Mouse (Mus musculus): Measurements from ENCODE around the gene Kctd15. TPM values are rescaled to one million over a fixed set of nuclear protein-coding genes. Genes with fewer than 3 reads are reported as not detected.

The Kctd15 gene
- 3.1 and 3.5 TPM in 2 replicates for polyA plus RNA-seq (2015; fragmentation: Nextera tagmentation; extraction: Ambion mirVana)

DNA sequence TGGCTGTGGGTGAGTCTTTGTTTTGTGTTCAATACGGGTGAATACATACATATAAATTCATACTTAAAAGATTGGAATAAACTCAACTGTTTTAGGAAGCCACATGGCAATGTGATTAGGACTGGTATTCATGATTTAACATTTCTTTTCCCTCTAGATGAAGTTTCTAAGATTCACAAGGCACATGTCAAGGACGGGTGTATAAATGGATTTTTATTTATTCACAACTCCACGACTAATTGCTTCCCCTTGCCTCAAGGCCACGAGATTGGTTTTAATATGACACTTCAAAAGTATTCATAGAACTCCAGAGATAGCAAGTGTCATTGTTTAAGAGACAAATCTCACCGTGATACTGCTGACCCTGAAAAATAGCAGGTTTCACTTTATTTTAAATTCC lies at the start of gene Kctd15:
Kctd15 (minus strand) TSS at position 101 of the 400 bp plus-strand sequence.

Other genes starting within 250 kb of the Kctd15 start
- 0.26 and 0.33 TPM in 2 replicates for gene Chst8, start 156.0 kb upstream of the Kctd15 start, polyA plus RNA-seq (2015; fragmentation: Nextera tagmentation; extraction: Ambion mirVana)

Measured in spleen, postnatal 0 days (tissue).